Mouse (Mus musculus) right cerebral cortex, postnatal 36 days (tissue): ENCODE results near the gene Ccnk.

Source experiments
- DNase-seq, 2 experiments: peaks; one replicate each; pipeline ENCODE4 v3.0.0; 2022; ENCODE audit warnings: low spot score in 2 of 2, mixed read lengths in 1 of 2

Ccnk gene

DNA sequence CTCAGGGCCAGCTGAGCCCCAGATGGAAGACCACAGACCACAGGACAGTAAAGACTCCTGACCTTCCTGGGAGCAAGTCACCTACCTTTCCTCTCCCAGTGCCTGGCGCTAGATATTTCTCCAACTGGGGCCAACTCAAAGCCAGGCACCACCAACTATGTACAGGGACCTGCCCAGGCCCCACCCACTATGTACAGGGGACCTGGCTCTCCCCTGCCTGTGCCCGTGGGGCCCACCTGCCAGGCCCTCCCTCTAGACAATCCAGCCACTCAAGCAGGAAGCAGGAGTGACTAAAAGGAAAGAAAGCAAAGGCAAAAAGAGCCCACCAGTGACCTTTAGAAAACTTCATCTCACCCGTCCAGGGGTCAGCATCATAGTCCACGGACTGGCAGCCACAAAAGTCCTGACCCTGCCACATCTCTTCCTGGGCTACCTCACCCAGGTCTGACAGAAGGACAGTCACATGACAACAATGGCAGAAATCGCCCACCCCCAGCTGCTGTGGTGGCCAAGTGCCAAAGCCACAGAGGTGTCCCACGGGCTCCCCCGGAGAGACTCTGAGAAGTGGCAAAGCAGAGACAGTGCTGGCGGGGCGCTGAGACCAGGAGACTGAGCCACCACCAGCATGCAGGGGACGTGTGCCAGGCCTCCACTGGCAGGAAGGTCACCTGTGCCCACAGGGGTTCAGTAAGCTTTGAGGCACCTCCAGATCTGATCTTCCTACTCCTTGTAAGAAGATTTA lies 67.6 kb downstream of the Ccnk start:
- no peak for DNase-seq

DNA sequence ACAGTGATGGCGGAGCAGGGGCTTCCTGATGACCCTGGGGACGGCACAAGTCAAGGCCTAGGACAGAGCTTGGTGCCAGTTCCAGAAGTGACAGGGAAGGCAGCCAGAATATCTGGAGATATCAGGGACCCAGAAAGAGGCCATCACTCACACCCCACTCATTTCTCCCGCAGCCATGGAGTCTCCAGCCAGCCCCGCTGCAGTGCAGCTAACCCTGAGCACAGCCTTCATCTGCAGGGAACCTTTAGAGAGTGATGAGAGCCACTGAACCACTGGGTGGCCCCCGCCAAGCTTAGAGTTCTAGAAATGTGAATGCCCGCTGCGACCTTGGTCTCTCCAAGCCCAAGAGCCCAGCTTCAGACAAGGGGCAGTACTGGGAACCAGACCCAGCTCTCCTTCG lies 69.6 kb downstream of the Ccnk start:
- DNase-seq, result no peak

DNA sequence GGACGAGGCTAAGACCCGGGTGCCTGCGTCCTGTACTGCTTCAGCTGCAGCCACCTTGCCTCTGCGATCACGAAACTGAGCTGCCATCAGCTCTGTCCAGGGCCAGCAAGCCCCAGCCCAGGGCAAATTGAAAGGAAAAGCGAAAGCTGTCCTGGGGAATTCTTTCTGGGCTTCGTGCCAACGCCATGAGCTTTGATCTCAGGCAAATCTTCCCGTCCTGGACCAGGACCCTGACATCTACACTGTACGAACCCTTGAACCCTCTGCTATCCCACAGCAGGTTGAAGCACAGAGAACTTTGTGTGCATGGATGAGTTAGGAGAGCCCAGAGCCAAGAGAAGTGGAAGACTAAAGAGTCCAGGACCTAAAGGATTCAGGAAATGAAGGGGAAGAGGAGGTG lies 70.1 kb downstream of the Ccnk start:
- no peak for DNase-seq

DNA sequence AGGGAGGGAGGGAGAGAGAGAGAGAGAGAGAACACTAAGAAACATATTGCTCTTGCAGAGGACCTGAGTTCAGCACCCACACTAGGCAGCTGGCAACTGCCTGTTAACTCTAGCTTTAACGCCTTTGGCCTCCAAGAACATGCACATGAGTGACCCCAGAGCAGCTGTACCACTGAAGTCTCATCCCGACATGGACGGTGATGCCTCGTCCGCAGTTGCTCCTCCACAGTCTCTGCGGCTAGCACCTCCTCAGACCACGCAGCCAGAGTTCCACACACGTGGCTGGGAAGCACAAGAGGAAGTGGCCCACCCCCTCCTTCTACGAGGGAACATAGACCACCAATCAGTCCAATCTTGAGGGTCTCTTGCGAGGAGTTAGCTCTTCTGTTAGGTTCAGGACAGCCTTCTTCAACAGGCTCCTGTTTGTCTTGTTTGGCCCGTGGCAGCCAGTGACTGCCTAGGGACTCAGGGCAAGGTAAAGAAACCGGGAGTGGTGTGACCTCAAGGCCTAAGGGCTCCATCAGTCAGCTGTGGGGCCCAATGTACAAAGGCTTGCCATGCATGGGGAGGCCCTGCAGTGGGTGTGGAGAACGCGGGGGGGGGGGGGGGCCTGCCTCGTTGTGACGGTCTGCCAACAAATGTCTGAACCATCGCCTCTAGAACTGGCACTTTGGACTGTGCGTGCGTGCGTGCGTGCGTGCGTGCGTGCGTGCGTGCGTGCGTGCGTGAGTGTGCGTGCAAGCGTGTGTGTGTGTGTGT lies 71.8 kb downstream of the Ccnk start:
- DNase-seq, result no peak

DNA sequence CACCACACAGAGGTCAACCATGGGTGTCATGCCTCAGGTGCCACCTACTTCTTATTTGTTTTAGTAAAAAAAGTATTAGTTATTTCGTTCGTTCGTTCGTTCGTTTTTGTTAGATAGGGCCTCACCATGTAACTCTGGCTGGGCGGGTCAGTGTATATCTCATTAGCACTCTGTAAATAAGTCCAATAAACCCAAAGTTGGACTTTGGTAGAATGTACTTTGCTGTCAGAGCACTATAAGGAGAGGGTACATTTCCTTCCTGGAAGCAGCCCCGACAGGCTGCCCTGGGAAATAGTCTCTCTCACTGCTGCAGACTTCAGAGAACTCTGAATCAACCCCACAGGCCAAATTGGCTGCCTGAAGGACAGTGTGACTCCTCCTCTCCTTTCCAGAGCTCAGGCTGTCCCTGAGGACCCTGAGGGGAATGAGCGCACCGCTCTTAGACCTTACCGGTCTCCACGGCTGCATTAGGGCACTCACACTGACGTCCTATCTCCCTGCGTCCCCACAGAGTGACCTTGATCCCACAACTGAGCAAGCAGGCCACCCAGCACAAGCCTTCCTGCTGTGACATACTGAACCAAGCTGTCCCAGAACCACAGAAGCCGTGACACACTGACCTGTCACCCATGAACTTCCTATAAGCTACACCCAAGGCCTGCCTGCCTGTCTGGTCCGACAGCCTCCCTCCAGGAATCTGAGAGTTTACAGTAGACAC lies 72.6 kb downstream of the Ccnk start:
- no peak for DNase-seq
